Mouse (Mus musculus): ENCODE data around the gene Tnfrsf13c. TPM values are rescaled to one million over a fixed set of nuclear protein-coding genes. Genes with fewer than 3 reads are reported as not detected.

Tnfrsf13c gene
- polyA plus RNA-seq, 1 experiment from 2014 or later, result not detected

DNA sequence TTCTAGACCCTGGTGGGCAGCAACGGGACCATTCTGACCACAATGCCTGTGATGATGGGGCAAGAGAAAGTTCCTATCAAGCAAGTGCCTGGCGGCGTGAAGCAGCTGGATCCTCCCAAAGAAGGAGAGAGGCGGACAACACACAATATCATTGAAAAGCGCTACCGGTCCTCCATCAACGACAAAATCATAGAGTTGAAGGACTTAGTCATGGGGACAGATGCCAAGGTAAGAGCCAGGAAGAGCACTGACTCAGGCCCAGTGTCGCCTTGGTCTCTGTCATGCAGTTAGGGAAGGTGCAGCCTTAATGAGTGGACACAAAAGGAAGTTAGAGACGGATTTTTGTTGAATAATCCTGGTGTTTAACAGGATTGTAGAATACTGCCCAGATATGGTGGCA, 49.1 kb downstream of the Tnfrsf13c start:
- 95% methylated on average over 9 of the region's 9 CpGs for WGBS
- ATAC-seq (ENCODE audit: low FRiP score, low TSS enrichment) (no peak), DNase-seq (no peak)
- peaks cover 99% of the 10 kb centered on the region for H3K36me3 ChIP-seq (ENCODE audit: control insufficient read depth, insufficient read depth, low read length)
- no peaks in the 10 kb centered on the region for H3K4me1 ChIP-seq (ENCODE audit: control insufficient read depth, insufficient read depth, low read length)
- no peak overlapping the region for H3K4me2 ChIP-seq (ENCODE audit: low read length)
- H3K27ac ChIP-seq (replicated peaks; ENCODE audit: low read depth, low read length), result no peak overlapping the region
- no peaks in the 10 kb centered on the region for H3K27me3 ChIP-seq (ENCODE audit: control insufficient read depth, insufficient read depth, low read length)
- H3K9ac ChIP-seq (replicated peaks; ENCODE audit: low read length), result no peak overlapping the region
- no peaks in the 10 kb centered on the region for H3K9me3 ChIP-seq (ENCODE audit: control insufficient read depth, low read length)
- no peak overlapping the region for H3K4me3 ChIP-seq (replicated peaks; ENCODE audit: low read depth, low read length)

GRCm38 (mm10) chr15:82172648-82173047, 51.5 kb downstream of the Tnfrsf13c start:
- no peak overlapping the region for H3K9ac ChIP-seq (replicated peaks; ENCODE audit: low read length)
- H3K27ac ChIP-seq (replicated peaks; ENCODE audit: low read depth, low read length), result no peak overlapping the region
- H3K4me3 ChIP-seq (replicated peaks; ENCODE audit: low read depth, low read length), result no peak overlapping the region
- no peak overlapping the region for H3K4me2 ChIP-seq (ENCODE audit: low read length)
- H3K4me1 ChIP-seq (ENCODE audit: control insufficient read depth, insufficient read depth, low read length), result no peaks in the 10 kb centered on the region
- DNase-seq (no peak), ATAC-seq (ENCODE audit: low FRiP score, low TSS enrichment) (no peak)
- 86% methylated on average over 8 of the region's 8 CpGs for WGBS
- H3K36me3 ChIP-seq (ENCODE audit: control insufficient read depth, insufficient read depth, low read length), result peaks cover 79% of the 10 kb centered on the region
- H3K9me3 ChIP-seq (ENCODE audit: control insufficient read depth, low read length), result no peaks in the 10 kb centered on the region
- H3K27me3 ChIP-seq (ENCODE audit: control insufficient read depth, insufficient read depth, low read length), result no peaks in the 10 kb centered on the region

MicroRNAs encoded within 50 kb of the gene (microRNA counts, 519-probe panel; counts per million panel counts)
- microRNA mmu-miR-33, result 3,146 counts per million, percentile 13 among the panel's probes with 10 or more counts

Small RNAs within 50 kb of the gene (microRNA-seq; reads per million reads assigned to microRNA genes)
- 123 reads per million, percentile 59 among the genes with 10 or more reads in this experiment for gene Mir33

Other genes starting within 250 kb of the Tnfrsf13c start
- gene 1700029P11Rik, start 243.8 kb downstream of the Tnfrsf13c start, polyA plus RNA-seq (2014; fragmentation: Nextera tagmentation; extraction: Ambion mirVana), result not detected in 2 replicates
- gene Xrcc6, start 236.5 kb downstream of the Tnfrsf13c start, polyA plus RNA-seq (2014; fragmentation: Nextera tagmentation; extraction: Ambion mirVana), result 28.3 and 36.9 TPM in 2 replicates
- 39.7 and 51.0 TPM in 2 replicates for gene Desi1, start 190.5 kb downstream of the Tnfrsf13c start, polyA plus RNA-seq (2014; fragmentation: Nextera tagmentation; extraction: Ambion mirVana)
- 243 and 254 TPM in 2 replicates for gene Snu13, start 176.8 kb downstream of the Tnfrsf13c start, polyA plus RNA-seq (2014; fragmentation: Nextera tagmentation; extraction: Ambion mirVana)
- 0.04 TPM in 1 of 2 replicates, not detected in the other for gene 4930407I10Rik, start 165.2 kb downstream of the Tnfrsf13c start, polyA plus RNA-seq (2014; fragmentation: Nextera tagmentation; extraction: Ambion mirVana)
- 0.07 TPM in 1 of 2 replicates, not detected in the other for gene Mei1, start 154.4 kb downstream of the Tnfrsf13c start, polyA plus RNA-seq (2014; fragmentation: Nextera tagmentation; extraction: Ambion mirVana)
- 10.0 and 11.0 TPM in 2 replicates for gene Ccdc134, start 96.4 kb downstream of the Tnfrsf13c start, polyA plus RNA-seq (2014; fragmentation: Nextera tagmentation; extraction: Ambion mirVana)
- 132 and 158 TPM in 2 replicates for gene Srebf2, start 77.2 kb downstream of the Tnfrsf13c start, polyA plus RNA-seq (2014; fragmentation: Nextera tagmentation; extraction: Ambion mirVana)
- 0.70 and 1.5 TPM in 2 replicates for gene Shisa8, start 11.6 kb downstream of the Tnfrsf13c start, polyA plus RNA-seq (2014; fragmentation: Nextera tagmentation; extraction: Ambion mirVana)
- 13.9 and 23.2 TPM in 2 replicates for gene Cenpm, start 20.4 kb upstream of the Tnfrsf13c start, polyA plus RNA-seq (2014; fragmentation: Nextera tagmentation; extraction: Ambion mirVana)
- 12.2 and 47.6 TPM in 2 replicates for gene 1500009C09Rik, start 28.0 kb upstream of the Tnfrsf13c start, polyA plus RNA-seq (2014; fragmentation: Nextera tagmentation; extraction: Ambion mirVana)
- gene Sept3, start 50.5 kb upstream of the Tnfrsf13c start, polyA plus RNA-seq (2014; fragmentation: Nextera tagmentation; extraction: Ambion mirVana), result 361 and 403 TPM in 2 replicates
- gene Wbp2nl, start 74.6 kb upstream of the Tnfrsf13c start, polyA plus RNA-seq (2014; fragmentation: Nextera tagmentation; extraction: Ambion mirVana), result not detected in 2 replicates
- 23.0 and 27.3 TPM in 2 replicates for gene Naga, start 114.6 kb upstream of the Tnfrsf13c start, polyA plus RNA-seq (2014; fragmentation: Nextera tagmentation; extraction: Ambion mirVana)
- 0.85 and 1.3 TPM in 2 replicates for gene Pheta2, start 114.6 kb upstream of the Tnfrsf13c start, polyA plus RNA-seq (2014; fragmentation: Nextera tagmentation; extraction: Ambion mirVana)
- gene Smdt1, start 114.6 kb upstream of the Tnfrsf13c start, polyA plus RNA-seq (2014; fragmentation: Nextera tagmentation; extraction: Ambion mirVana), result 286 and 365 TPM in 2 replicates
- 375 and 469 TPM in 2 replicates for gene Ndufa6, start 130.0 kb upstream of the Tnfrsf13c start, polyA plus RNA-seq (2014; fragmentation: Nextera tagmentation; extraction: Ambion mirVana)
- 0.76 and 2.1 TPM in 2 replicates for gene Cyp2d22, start 155.9 kb upstream of the Tnfrsf13c start, polyA plus RNA-seq (2014; fragmentation: Nextera tagmentation; extraction: Ambion mirVana)
- not detected in 2 replicates for gene Cyp2d11, start 169.7 kb upstream of the Tnfrsf13c start, polyA plus RNA-seq (2014; fragmentation: Nextera tagmentation; extraction: Ambion mirVana)
- gene Cyp2d10, start 182.8 kb upstream of the Tnfrsf13c start, polyA plus RNA-seq (2014; fragmentation: Nextera tagmentation; extraction: Ambion mirVana), result not detected in 2 replicates
- not detected in 2 replicates for gene Cyp2d9, start 209.1 kb upstream of the Tnfrsf13c start, polyA plus RNA-seq (2014; fragmentation: Nextera tagmentation; extraction: Ambion mirVana)